Mouse (Mus musculus) skeletal muscle tissue, postnatal 0 days (tissue): ENCODE results near the gene Ccdc84. TPM values are rescaled to one million over a fixed set of nuclear protein-coding genes. Genes with fewer than 3 reads are reported as not detected.

ENCODE experiments used
- microRNA-seq, 2 experiments: library from miRNA; unstranded; fragments of <30 nt; microRNA quantifications; one replicate each; pipeline ENCODE4; 2016
- polyA plus RNA-seq: library from polyadenylated mRNA; unstranded; fragments of >200 nt; fragmentation: Nextera tagmentation; extraction: Ambion mirVana; gene quantifications from 2 replicates; pipeline ENCODE4 v1.2.1, GENCODE M21; 2015

The Ccdc84 gene
- 14.7 and 17.9 TPM in 2 replicates for polyA plus RNA-seq

GRCm38 (mm10) chr9:44418519-44419385, at the start of gene Ccdc84:
TSS of gene Ccdc84 (minus strand) at chr9:44418569.

GRCm38 (mm10) chr9:44454891-44455220, 36.5 kb upstream of the Ccdc84 start, which contains the start of gene Upk2:
TSS of gene Upk2 (minus strand) at chr9:44454976.

GRCm38 (mm10) chr9:44440961-44441360, 22.6 kb upstream of the Ccdc84 start, which contains the start of gene Foxr1:
TSS of gene Foxr1 (minus strand) at chr9:44441136.

GRCm38 (mm10) chr9:44406906-44407751, 11.2 kb downstream of the Ccdc84 start, which contains the start of the genes Rps25 and Trappc4:
TSS of gene Rps25 (plus strand) at chr9:44407139.
TSS of gene Trappc4 (minus strand) at chr9:44407600.

GRCm38 (mm10) chr9:44396684-44397411, 21.5 kb downstream of the Ccdc84 start, which contains the start of gene Slc37a4:
TSS of gene Slc37a4 (plus strand) at chr9:44396852.

GRCm38 (mm10) chr9:44379054-44379834, 39.1 kb downstream of the Ccdc84 start, which contains the start of gene Hyou1:
TSS of gene Hyou1 (plus strand) at chr9:44379490.

GRCm38 (mm10) chr9:44361190-44361917, 57.0 kb downstream of the Ccdc84 start, which contains the start of gene Vps11:
TSS of gene Vps11 (minus strand) at chr9:44361670.

Small RNA genes lying within 50 kb of the gene (microRNA-seq; reads per million reads assigned to microRNA genes)
- 0 to 0.41 reads per million in 2 experiments for gene Mir7085

Other genes with a start within 250 kb of the Ccdc84 start
- 4.2 and 5.2 TPM in 2 replicates for gene Cbl, start 184.5 kb downstream of the Ccdc84 start, polyA plus RNA-seq
- not detected in 2 replicates for gene Ccdc153, start 177.9 kb downstream of the Ccdc84 start, polyA plus RNA-seq
- not detected in 2 replicates for gene Pdzd3, start 167.1 kb downstream of the Ccdc84 start, polyA plus RNA-seq
- gene Nlrx1, start 150.0 kb downstream of the Ccdc84 start, polyA plus RNA-seq = 10.4 and 10.9 TPM in 2 replicates
- gene Abcg4, start 130.0 kb downstream of the Ccdc84 start, polyA plus RNA-seq = 0.38 and 0.58 TPM in 2 replicates
- gene Hinfp, start 112.9 kb downstream of the Ccdc84 start, polyA plus RNA-seq = 7.5 and 7.7 TPM in 2 replicates
- 3.5 and 6.5 TPM in 2 replicates for gene C2cd2l, start 98.3 kb downstream of the Ccdc84 start, polyA plus RNA-seq
- 19.2 and 20.1 TPM in 2 replicates for gene Dpagt1, start 92.5 kb downstream of the Ccdc84 start, polyA plus RNA-seq
- 55.3 and 61.5 TPM in 2 replicates for gene H2afx, start 83.9 kb downstream of the Ccdc84 start, polyA plus RNA-seq
- 44.7 and 48.8 TPM in 2 replicates for gene Hmbs, start 74.3 kb downstream of the Ccdc84 start, polyA plus RNA-seq
- gene Vps11, start 56.9 kb downstream of the Ccdc84 start, polyA plus RNA-seq = 17.4 and 18.7 TPM in 2 replicates
- gene Hyou1, start 39.1 kb downstream of the Ccdc84 start, polyA plus RNA-seq = 5.4 and 5.8 TPM in 2 replicates
- gene Slc37a4, start 21.7 kb downstream of the Ccdc84 start, polyA plus RNA-seq = 57.2 and 57.6 TPM in 2 replicates
- 1,824 and 1,924 TPM in 2 replicates for gene Rps25, start 11.4 kb downstream of the Ccdc84 start, polyA plus RNA-seq
- 70.1 and 75.2 TPM in 2 replicates for gene Trappc4, start 11.0 kb downstream of the Ccdc84 start, polyA plus RNA-seq
- gene Foxr1, start 22.6 kb upstream of the Ccdc84 start, polyA plus RNA-seq = not detected in 2 replicates
- 0.16 and 0.22 TPM in 2 replicates for gene Upk2, start 36.4 kb upstream of the Ccdc84 start, polyA plus RNA-seq
- gene Bcl9l, start 64.3 kb upstream of the Ccdc84 start, polyA plus RNA-seq = 13.3 and 14.9 TPM in 2 replicates
- 0.12 and 0.13 TPM in 2 replicates for gene Cxcr5, start 143.3 kb upstream of the Ccdc84 start, polyA plus RNA-seq
- gene Ddx6, start 186.3 kb upstream of the Ccdc84 start, polyA plus RNA-seq = 8.9 and 9.1 TPM in 2 replicates